ENCODE assay signal across 8 mouse cellular contexts in genomic region chr9:107533791-107534407, GRCm38 (mm10). TPM values are rescaled to one million over a fixed set of nuclear protein-coding genes. Genes with fewer than 3 reads are reported as not detected.
DNase-seq lines count a peak whose midpoint lies in the region; ATAC-seq and TF ChIP-seq lines count a peak whose summit lies in the region.

Gene Tmem115, plus strand, starts transcription at chr9:107533945.

- under 1% methylated on average over 47 of the region's 48 CpGs for WGBS in forebrain, embryonic 12.5 days
- under 1% methylated on average over 48 of the region's 48 CpGs for WGBS in heart, postnatal 0 days
- WGBS in large intestine, adult 2 months: under 1% methylated on average over 48 of the region's 48 CpGs
- WGBS in liver, postnatal 0 days (ENCODE audit: insufficient replicate concordance): under 1% methylated on average over 48 of the region's 48 CpGs
- under 1% methylated on average over 47 of the region's 48 CpGs for WGBS in neural tube, embryonic 14.5 days

- TF ChIP-seq CTCF in E14TG2a.4 (conservative IDR thresholded peaks at IDR 0.05; ENCODE audit: low read length): no peak
- no peak for TF ChIP-seq CTCF in heart, postnatal 0 days (IDR thresholded peaks at IDR 0.05; ENCODE audit: low read depth)
- TF ChIP-seq CTCF in liver, postnatal 0 days (IDR thresholded peaks at IDR 0.05; ENCODE audit: low read depth): peak; percentile 48; the same call in 1 of the 2 replicates

- H3K4me3 ChIP-seq in E14TG2a.4 (replicated peaks; ENCODE audit: low read length): peak within 1 kb of the TSS; percentile 93
- H3K4me3 ChIP-seq in forebrain, embryonic 12.5 days (replicated peaks): peak within 1 kb of the TSS; percentile 79
- peak within 1 kb of the TSS; percentile 87 for H3K4me3 ChIP-seq in heart, postnatal 0 days (ENCODE audit: low read depth, low read length)
- H3K4me3 ChIP-seq in liver, postnatal 0 days (ENCODE audit: low read depth, low read length): peak within 1 kb of the TSS; percentile 70
- peak within 1 kb of the TSS; percentile 84 for H3K4me3 ChIP-seq in neural tube, embryonic 14.5 days (ENCODE audit: low read depth, low read length)

- no peaks in the 10 kb centered on the region for H3K9me3 ChIP-seq in E14TG2a.4 (ENCODE audit: low read length)
- H3K9me3 ChIP-seq in forebrain, embryonic 12.5 days: no peaks in the 10 kb centered on the region
- H3K9me3 ChIP-seq in heart, postnatal 0 days (replicated peaks; ENCODE audit: control insufficient read depth, low read length): no peaks in the 10 kb centered on the region
- H3K9me3 ChIP-seq in liver, postnatal 0 days (ENCODE audit: low read length): no peaks in the 10 kb centered on the region
- H3K9me3 ChIP-seq in neural tube, embryonic 14.5 days (ENCODE audit: control insufficient read depth, low read length): no peaks in the 10 kb centered on the region

- peak within 1 kb of the TSS; percentile 33 for H3K27ac ChIP-seq in forebrain, embryonic 12.5 days
- H3K27ac ChIP-seq in heart, postnatal 0 days (ENCODE audit: low read depth): peak within 1 kb of the TSS; percentile 88
- H3K27ac ChIP-seq in liver, postnatal 0 days (ENCODE audit: low read depth): peak within 1 kb of the TSS; percentile 79
- peak within 1 kb of the TSS; percentile 68 for H3K27ac ChIP-seq in neural tube, embryonic 14.5 days (ENCODE audit: low read depth, low read length)

- no peak for TF ChIP-seq EP300 in heart, postnatal 0 days (IDR thresholded peaks at IDR 0.05; ENCODE audit: low read depth)
- TF ChIP-seq EP300 in liver, postnatal 0 days (IDR thresholded peaks at IDR 0.05; ENCODE audit: low read depth): no peak

- H3K36me3 ChIP-seq in E14TG2a.4 (ENCODE audit: insufficient read depth, low read length): peaks cover 40% of the 10 kb centered on the region
- peaks cover 17% of the 10 kb centered on the region for H3K36me3 ChIP-seq in forebrain, embryonic 12.5 days (replicated peaks)
- H3K36me3 ChIP-seq in heart, postnatal 0 days (replicated peaks; ENCODE audit: control insufficient read depth, insufficient read depth, low read length): peaks cover 24% of the 10 kb centered on the region
- H3K36me3 ChIP-seq in liver, postnatal 0 days (replicated peaks; ENCODE audit: insufficient read depth, low read length): peaks cover 15% of the 10 kb centered on the region
- peaks cover 12% of the 10 kb centered on the region for H3K36me3 ChIP-seq in neural tube, embryonic 14.5 days (ENCODE audit: control insufficient read depth, insufficient read depth, low read length)

- H3K4me1 ChIP-seq in E14TG2a.4 (replicated peaks; ENCODE audit: low read depth, low read length): peaks cover 49% of the 10 kb centered on the region
- peaks cover 34% of the 10 kb centered on the region for H3K4me1 ChIP-seq in forebrain, embryonic 12.5 days
- peaks cover 28% of the 10 kb centered on the region for H3K4me1 ChIP-seq in heart, postnatal 0 days (ENCODE audit: control insufficient read depth, insufficient read depth)
- peaks cover 27% of the 10 kb centered on the region for H3K4me1 ChIP-seq in liver, postnatal 0 days (ENCODE audit: insufficient read depth)
- H3K4me1 ChIP-seq in neural tube, embryonic 14.5 days (ENCODE audit: control insufficient read depth, insufficient read depth, low read length): peaks cover 25% of the 10 kb centered on the region

- peak within 1 kb of the TSS; percentile 100 for H3K4me2 ChIP-seq in forebrain, embryonic 12.5 days
- H3K4me2 ChIP-seq in heart, postnatal 0 days (ENCODE audit: low read depth, low read length): peak within 1 kb of the TSS; percentile 99
- H3K4me2 ChIP-seq in liver, postnatal 0 days (ENCODE audit: low read depth, low read length): peak within 1 kb of the TSS; percentile 97
- H3K4me2 ChIP-seq in neural tube, embryonic 14.5 days (ENCODE audit: low read depth, low read length): peak within 1 kb of the TSS; percentile 100

- H3K9ac ChIP-seq in forebrain, embryonic 12.5 days: peak within 1 kb of the TSS; percentile 88
- H3K9ac ChIP-seq in heart, postnatal 0 days (replicated peaks; ENCODE audit: low read depth, low read length): peak within 1 kb of the TSS; percentile 80
- peak within 1 kb of the TSS; percentile 91 for H3K9ac ChIP-seq in liver, postnatal 0 days (replicated peaks)
- peak within 1 kb of the TSS; percentile 85 for H3K9ac ChIP-seq in neural tube, embryonic 14.5 days (replicated peaks; ENCODE audit: low read depth, low read length)

- peak; percentile 98 for ATAC-seq in forebrain, embryonic 12.5 days (ENCODE audit: low FRiP score)
- peak; percentile 99 for ATAC-seq in heart, postnatal 0 days (ENCODE audit: insufficient read depth, low read depth)
- peak; percentile 97 for ATAC-seq in liver, postnatal 0 days
- ATAC-seq in neural tube, embryonic 14.5 days (ENCODE audit: low read depth): peak; percentile 98

- DNase-seq in c-Kit-positive CD71-positive TER-119-positive erythroid progenitor cells, embryonic 14.5 days (ENCODE audit: low spot score): peak; percentile 88
- DNase-seq in heart, postnatal 0 days (ENCODE audit: low spot score): peak; percentile 99
- DNase-seq in large intestine, adult 2 months (ENCODE audit: low read depth, low spot score): peak; percentile 97
- peak; percentile 91 for DNase-seq in liver, postnatal 0 days
- DNase-seq in testis, postnatal 10 days (ENCODE audit: low spot score): peak; percentile 87

- no peaks in the 10 kb centered on the region for H3K27me3 ChIP-seq in E14TG2a.4 (ENCODE audit: insufficient read depth, low read length)
- H3K27me3 ChIP-seq in forebrain, embryonic 12.5 days: peaks cover 11% of the 10 kb centered on the region; the same call in 1 of the 2 replicates
- H3K27me3 ChIP-seq in heart, postnatal 0 days (ENCODE audit: control insufficient read depth, insufficient read depth, low read length): no peaks in the 10 kb centered on the region
- H3K27me3 ChIP-seq in liver, postnatal 0 days (ENCODE audit: insufficient read depth, low read length): 0 out of 2 replicates have a peak, but pooled peaks cover 3% of the 10 kb centered on the region
- H3K27me3 ChIP-seq in neural tube, embryonic 14.5 days (ENCODE audit: control insufficient read depth, insufficient read depth, low read length): no peaks in the 10 kb centered on the region

RNA-seq across cellular contexts. Expression of gene Tmem115, which starts in this region (rescaled TPM):
- polyA plus RNA-seq in forebrain, embryonic 12.5 days (2016; fragmentation: Nextera tagmentation; extraction: Ambion mirVana): 43.3 and 45.0 TPM in 2 replicates
- 33.4 and 37.3 TPM in 2 replicates for total RNA-seq in heart, postnatal 0 days (2014; rRNA removed; ENCODE audit: low replicate concordance)
- 26.7 and 28.5 TPM in 2 replicates for polyA plus RNA-seq in heart, postnatal 0 days (2015; fragmentation: Nextera tagmentation; extraction: Ambion mirVana)
- 48.8 and 55.0 TPM in 2 replicates for polyA plus RNA-seq in large intestine, adult 2 months (2012; rRNA removed)
- polyA plus RNA-seq in liver, postnatal 0 days (2015; fragmentation: Nextera tagmentation; extraction: Ambion mirVana): 15.7 and 17.9 TPM in 2 replicates
- polyA plus RNA-seq in neural tube, embryonic 14.5 days (2014; fragmentation: Nextera tagmentation; extraction: Ambion mirVana): 47.7 and 48.7 TPM in 2 replicates

Comparison
In these comparisons a context has a peak if more than half of its experiments do, and no peak if none do; other contexts are left out.
1. Peak in every context shown above with its lines: DNase-seq, ATAC-seq, H3K4me3 ChIP-seq and H3K27ac ChIP-seq.
2. H3K27ac ChIP-seq: peak in every context shown above with its lines; median percentile 88 in heart, postnatal 0 days; 79 in liver, postnatal 0 days; 68 in neural tube, embryonic 14.5 days; 33 in forebrain, embryonic 12.5 days.